Mouse (Mus musculus): ENCODE measurements at regions not wholly inside any gene's neighbourhood (a gene's known extent, or its start where the extent isn't known, plus 50 kb on each side); places are given as distances from the start of the nearest gene placed in this dataset.
A peak's percentile ranks its signal among the peaks of the same experiment; 100 is the strongest.

DNA sequence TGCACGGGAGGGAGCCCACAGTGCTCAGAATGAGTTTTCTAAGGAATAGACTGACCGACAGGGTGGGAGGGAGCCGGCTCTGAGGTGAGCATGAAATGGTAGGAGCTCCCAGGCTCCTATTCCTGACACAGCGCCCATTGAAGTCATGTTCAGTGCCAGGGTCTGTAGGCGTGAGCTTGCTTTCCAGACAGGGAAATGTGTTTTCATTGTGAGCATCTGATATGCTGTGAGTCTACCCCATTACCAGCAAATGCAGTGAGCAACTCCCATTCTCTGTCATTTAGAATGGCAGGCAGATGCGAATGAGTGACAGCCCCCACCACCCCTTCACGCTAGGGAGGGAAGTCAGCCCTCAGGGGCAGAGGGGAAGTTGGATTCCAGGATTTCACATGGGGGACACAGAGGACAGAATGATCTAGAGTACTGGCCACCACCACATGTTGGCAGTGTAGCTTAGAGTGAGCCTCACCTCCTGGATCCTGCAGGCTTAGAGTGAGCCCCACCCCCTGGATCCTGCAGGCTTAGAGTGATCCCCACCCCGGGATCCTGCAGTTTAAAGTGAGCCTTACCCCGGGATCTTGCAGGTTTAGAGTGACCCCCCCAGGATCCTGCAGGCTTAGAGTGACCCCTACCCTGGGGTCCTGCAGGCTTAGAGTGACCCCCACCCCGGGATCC is 283.2 kb upstream of the Eef2kmt start:
- DNase-seq (ENCODE audit: low read depth, low spot score), result no peak

DNA sequence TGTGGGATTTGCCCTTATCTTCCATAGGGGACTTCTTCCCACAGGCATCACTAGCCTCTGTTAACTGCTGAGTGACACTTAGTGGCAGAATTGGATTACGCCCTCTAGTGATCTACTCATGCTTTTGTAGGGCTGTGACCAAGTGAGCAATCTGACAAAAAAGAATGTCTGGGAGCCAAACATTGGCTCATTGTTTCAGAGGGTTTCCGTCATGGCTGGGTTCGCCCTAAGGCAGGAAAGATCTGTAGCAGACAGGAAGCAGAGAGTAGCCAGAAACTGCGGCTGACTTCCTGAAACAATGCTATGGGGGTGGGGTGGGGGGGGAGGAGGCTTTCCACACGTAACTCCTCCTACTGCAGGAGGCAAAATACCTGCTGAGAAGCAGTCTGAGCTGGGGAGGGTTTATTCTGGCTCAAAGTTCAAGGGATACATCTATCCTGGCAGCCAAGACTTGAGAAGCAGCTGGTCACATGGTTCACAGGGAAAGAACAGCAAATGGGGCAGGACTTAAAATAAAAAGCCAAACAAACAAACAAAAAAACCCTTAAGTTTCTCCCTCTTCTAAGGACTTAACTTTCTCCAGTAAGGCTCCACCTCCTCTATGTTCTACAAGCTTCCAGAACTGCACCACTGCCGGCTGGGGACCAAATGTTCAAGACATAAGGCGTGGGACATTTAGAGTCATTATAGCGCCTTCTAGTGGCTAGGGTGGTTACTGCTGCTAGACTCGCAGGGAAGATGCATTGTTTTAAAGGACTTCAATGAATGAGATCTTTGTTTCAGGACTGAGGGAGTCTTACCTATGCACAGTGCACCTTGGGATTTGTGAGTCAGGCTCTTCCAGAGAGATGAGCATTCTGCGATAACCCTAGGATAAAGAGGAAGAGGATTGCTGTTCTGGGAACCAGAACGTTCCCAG is 281.8 kb upstream of the Eef2kmt start:
- no peak for DNase-seq (ENCODE audit: low read depth, low spot score)

DNA sequence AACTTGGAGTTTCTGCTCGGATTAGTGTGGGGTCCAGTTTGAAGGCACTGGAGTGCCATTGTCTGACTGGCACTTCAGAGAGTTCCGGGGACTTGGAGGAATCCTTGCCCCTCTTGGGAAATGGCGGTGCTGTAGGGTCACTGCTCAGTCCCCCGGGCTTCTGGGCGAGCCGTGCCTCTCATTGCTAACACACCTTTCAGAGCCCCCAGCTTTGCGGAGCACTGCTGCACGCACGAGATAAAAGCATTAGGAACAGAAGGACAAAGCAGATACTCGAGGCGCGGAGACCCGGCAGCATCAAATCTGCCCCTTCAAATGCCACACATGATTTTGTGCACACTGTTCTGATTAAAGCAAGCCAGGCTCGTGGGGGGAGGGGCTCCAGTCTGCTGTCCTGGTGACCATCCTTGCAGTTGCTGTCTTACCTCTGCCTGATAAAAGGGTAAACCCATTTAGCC is 280.8 kb upstream of the Eef2kmt start:
- DNase-seq (ENCODE audit: low read depth, low spot score), result no peak

DNA sequence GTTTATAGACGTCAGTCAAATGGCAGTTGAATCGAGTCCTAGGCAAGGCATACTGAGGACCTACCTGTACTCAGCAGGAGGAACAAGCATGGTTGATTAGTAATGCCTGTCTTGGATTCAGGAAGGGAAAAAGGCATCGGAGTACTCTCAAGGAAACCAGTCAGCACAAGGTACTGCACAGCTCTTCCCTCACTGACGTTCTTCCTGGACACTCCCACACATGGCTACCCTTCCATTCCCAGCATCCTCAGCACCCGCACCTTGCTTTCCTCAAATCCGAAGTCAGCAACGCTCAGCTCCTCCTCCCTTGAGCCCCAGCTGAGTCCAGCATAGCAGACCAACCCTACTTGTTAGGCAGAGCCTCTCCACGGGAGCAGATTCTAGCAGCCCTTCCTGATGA is 279.6 kb upstream of the Eef2kmt start:
- no peak for DNase-seq (ENCODE audit: low read depth, low spot score)

DNA sequence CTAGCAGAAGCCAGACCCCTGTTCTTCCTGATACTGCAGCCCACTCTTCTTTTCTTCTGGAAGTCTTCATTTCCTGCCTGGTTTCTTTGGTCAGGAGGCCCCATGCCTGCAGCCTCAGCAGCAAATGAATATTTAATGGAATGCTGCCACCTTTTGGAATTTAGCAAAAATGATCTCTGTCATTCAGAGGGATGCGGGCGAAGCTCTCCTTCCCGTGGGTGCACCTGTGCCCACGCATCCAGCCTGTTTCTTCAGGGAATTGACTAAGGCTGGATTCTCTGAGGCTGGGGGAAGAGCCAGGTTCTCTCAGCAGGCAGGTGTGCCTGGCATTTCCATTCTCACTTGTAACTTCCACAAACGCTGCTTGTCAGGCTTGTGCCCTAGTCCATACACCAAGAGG is 279.1 kb upstream of the Eef2kmt start:
- DNase-seq (ENCODE audit: low read depth, low spot score), result no peak

DNA sequence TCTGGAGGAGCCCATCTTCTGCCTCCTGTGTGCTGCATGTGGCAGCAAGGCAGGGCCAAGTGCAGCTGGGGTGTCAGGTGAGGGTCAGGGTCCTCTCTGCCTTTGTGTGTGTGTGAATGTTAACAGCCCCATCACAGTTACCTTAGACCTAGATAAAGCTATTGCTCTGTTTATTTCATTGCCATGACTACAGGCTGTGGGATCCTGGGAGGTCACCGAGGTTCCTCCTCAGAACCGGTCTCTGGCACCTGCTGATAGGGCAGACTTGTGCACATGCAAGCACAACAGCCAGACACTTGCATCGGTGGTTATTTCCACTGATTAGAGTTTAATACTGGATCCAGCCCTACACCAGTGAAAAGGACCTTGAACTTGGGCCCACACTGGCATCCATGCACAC is 278.6 kb upstream of the Eef2kmt start:
- DNase-seq (ENCODE audit: low read depth, low spot score), result no peak

DNA sequence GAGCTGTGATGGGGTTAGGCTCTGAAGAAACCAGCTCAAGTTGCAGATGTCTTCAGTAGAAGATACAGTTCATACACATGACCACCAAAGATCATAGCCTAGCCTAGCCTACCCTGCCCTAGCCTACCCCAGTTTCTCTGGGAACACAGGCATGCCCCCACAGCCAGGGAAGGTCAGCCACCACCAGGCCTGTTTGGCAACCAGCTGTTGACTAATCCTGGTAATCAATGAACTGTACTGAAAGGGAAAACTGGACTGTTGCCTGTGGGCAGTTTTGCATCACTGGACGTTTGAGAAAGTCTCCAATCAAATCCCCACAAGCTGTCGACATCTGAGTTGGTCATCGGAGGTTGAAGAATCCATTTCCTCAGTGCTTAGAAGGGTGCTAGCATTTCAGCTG is 276.5 kb upstream of the Eef2kmt start:
- DNase-seq (ENCODE audit: low read depth, low spot score), result no peak

DNA sequence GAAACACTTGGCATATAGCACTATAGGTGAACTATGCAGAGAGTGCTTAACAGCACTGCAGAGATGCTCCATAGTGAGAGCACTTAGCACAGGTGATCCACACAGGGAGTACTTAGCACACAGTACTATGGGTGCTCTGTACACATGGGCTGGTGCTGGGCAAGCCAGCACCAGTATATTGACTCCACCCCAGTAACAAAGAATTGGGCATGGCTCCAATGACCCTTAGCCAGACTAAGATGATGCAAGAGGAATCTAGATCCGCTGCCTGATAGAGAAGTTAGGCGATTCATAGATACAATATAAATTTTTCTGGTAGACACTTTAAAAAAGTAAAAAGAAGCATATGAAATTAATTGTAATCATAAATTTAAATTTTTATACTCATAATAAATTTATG is 274.0 kb upstream of the Eef2kmt start:
- DNase-seq (ENCODE audit: low read depth, low spot score), result no peak

DNA sequence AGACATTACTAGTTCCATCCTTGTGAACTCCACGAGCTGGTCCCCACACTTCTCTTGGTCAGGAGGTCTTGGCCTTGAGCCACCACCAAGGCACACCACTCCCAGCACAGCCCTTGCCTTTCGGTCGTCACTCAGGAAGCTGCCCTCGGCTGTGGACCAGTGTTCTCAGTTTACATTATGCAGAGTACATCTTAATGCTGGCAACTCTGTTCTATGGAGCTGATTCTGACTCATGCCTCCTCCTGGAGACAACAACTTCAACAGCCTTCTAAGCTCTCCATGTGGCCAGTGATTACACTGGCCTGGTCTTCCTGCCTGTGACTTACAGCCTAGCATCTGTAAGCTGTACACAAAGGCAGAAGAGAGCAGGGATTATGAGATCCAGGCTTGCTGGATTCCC is 272.2 kb upstream of the Eef2kmt start:
- DNase-seq (ENCODE audit: low read depth, low spot score), result no peak

DNA sequence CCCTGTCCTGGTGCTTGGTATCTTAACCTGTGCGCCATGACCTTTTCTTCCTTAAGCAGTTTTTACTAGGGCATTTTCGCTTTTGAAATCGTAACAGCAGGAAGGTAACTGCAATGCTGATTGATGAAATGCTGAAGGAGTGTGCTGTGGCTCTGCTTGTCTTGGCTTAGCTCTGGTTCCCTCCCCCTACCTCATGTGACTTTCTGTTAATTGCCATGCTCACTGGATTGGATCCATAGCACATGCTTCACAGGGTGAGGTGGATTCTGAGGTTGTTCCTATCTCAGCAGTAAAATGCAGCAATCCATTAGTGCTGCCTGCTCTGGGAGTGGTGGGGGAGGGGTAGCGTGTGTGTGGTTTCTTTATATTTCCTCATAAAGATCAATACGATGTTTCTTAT is 268.6 kb upstream of the Eef2kmt start:
- no peak for DNase-seq (ENCODE audit: low read depth, low spot score)

DNA sequence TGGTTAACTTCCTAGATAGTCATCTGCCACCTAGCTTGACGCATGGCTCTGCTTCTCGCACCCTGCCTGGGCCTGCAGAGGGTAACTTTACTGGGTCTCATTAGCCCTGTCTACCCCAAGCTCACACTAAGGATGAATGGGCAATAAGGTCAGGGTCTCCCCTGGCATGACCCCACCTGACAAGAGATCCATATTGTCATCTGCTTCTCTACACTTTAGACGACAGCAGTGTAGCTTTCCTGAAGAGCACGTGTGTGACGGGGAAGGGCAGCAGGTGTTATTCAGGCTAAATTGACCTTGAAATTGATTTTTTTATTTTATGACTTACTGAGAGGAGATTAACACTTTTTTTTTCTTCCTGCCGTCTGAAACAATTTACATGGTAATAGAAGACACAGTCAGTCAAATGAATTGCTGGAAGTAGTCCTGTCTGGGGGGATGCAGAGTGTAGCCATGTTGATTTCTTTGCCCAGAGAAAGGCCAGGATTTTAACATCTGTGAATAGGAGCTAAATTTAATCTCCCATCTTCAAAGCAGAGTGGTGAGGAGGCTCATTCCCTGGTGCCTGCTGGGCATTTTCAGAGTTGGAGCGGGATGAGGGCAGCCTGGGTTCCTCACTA is 267.7 kb upstream of the Eef2kmt start:
- DNase-seq (ENCODE audit: low read depth, low spot score), result no peak

DNA sequence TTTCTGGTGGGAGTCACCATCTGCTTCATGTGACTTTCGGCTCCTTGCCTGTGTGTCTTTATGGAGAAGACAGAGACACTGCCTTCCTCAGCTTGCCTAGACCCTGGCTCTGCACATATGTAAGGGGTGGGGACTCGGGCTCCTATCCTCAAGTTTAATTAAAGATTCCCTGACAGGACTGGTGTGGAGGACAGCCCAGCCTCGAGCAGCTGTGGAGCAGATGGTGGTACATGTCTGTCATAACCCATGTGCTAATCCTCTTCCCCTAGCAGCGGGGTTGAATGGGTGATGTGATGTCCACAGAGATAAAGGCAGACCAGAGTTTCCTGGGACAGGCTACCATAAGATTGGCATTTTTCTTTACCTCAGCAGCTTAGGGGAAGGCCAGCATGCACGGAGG is 262.0 kb upstream of the Eef2kmt start:
- no peak for DNase-seq (ENCODE audit: low read depth, low spot score)

DNA sequence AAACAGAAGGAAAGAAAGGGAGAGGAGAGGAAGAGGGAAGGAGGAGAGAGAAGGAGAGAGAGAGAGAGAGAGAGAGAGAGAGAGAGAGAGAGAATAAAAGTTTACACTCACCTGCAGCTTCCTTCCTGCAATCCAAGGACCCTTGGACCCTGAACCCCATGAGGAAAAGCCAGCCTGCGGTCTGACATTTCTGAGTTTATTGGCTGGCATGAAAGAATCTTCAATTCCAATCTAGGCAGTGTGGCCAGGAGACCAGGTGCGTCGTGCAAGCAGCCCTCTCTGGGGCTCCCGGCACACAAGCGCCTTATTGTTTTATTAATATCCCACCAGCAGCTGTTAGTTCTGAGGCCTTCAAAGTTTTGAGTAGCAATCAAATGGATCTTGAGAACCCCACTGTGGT is 260.1 kb upstream of the Eef2kmt start:
- DNase-seq (ENCODE audit: low read depth, low spot score), result no peak

DNA sequence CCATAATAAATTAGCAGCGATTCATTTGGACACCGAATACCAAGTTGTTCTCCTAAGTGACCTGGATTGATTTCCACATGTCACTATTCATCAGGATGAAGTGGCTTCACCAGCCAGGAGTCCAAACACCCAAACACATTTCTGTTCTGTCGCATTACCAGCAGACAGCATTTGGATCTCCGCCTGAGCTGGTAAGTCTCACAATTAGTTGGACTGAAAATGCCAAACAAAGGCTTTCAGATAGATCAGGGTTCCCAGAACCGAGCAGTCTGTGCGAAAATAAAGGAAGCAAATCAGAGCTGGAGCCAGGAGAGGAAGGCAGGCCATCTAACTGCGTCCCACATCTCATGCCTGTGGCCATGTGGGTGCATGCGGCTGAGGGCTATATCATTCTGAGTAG is 251.5 kb upstream of the Eef2kmt start:
- DNase-seq (ENCODE audit: low read depth, low spot score), result peak; percentile 20

DNA sequence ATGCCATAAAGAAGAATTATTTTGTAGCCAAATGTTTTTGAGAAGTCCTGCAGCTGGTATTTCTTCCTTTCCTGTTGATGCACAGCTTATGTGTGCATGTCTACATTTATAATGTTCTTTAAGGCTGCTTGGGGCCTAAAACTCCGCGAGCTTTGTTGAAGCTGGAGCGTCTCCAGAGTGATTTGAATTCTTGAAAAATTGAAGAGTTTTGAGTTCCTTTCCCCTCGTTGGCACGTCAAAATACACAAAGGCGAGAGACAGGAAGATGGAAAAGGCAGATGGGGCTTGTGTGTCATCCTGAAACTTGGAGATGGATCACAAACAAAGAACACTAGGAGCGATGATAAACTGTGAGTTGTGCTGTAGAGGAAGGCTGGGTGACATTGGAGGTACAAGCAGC is 246.2 kb upstream of the Eef2kmt start:
- DNase-seq (ENCODE audit: low read depth, low spot score), result no peak

DNA sequence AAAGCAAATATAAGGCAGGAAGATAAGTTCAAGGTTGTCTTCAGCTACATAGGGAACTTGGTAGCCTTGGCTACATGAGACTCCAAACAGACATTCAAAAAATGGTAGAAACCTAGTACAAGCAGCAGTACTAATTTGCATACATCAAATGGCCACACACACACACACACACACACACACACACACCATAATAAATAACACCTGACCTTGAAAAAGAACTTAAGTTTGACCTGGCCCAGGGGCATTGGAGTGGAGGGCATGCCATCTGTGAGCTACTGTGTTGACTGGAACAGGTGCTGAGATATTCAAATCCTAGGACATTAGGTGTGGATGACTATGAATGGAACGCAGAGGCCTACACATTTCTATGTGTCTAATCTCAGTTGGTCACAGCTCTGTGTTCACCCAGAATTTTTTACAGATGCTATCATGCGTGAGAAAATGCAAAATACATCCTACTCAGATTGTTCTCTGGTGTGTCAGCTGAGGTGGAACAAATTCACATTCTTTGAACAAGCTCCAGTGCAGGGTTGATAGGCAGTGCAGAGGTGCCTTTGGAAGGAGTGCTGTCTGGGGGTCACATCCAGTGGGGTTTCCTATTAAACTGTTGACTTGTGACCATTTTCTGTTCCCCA is 240.4 kb upstream of the Eef2kmt start:
- no peak for DNase-seq (ENCODE audit: low read depth, low spot score)

DNA sequence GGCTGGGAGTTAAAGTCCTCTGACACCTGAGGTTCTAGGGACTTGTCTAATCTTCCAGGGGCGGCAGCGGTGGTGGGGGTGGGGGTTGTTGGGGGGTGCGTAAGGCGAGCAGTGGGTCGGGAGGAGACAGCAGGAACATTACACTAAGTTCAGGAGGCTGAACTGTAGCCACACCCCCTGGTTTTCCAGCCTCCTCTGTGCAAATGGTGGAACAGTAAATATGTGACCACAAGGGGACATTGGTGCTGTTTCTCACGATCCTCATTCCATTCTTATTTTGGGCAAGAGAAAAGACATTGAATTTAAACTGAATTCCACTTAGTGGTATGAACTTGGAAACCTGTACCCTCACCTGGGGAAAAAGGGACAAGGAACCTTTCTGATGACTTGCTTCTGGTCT is 237.6 kb upstream of the Eef2kmt start:
- DNase-seq (ENCODE audit: low read depth, low spot score), result no peak

DNA sequence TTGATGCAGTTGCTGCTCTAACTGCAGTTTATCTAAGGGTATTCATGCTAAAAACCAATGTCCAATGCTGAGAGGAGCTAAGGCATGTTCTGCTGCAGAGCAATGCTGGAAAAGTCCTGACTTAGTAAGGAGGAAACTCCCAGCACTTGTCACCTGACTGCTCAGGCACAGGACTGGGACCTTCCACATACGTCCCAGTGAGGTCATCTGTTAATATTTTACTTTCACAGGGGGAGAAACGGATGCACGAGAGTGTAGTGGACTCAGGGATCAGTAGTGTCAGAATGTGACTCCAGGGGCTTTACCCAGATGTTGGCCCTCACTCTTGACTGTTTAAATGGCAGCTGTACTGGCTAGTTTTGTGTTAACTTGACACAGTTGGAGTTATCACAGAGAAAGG is 231.5 kb upstream of the Eef2kmt start:
- no peak for DNase-seq (ENCODE audit: low read depth, low spot score)

DNA sequence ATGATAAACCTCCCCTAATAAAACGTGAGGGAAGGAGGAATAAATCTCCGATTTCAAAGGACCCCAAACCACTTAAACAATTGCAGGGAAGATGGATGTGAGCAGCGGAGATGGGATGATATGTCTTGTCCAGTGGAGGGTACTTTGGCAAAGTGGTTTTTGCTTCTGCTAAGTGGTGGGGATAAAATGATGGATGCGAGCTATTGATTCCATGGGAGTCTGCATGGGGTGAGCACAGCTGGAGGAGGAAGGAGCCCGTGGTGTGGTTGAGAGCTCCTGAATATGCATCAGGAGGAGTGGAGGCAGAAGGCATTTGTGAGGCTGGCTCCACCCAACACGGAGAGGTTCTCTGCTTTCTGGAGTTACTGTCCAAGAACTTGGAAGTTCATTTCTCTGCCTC is 227.6 kb upstream of the Eef2kmt start:
- DNase-seq (ENCODE audit: low read depth, low spot score), result no peak

DNA sequence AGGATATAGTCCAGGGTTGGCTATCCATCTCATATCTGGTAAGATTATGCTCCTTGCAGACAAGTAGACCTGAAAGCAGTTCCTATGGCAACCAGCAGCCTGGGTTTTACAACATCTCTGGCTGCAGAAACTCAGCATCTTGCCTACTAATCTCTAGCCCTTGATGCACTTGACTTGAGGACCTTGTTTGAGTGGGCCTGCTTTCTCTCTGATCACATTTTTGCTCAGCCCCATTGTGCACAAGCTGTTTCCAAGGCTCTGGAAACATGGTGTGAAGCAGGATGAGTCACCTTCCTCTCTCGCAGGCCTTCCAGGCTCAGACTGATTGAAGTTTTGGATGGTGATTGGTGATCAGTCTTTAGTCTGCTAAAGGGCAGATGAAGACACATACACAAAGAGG is 224.4 kb upstream of the Eef2kmt start:
- no peak for DNase-seq (ENCODE audit: low read depth, low spot score)

DNA sequence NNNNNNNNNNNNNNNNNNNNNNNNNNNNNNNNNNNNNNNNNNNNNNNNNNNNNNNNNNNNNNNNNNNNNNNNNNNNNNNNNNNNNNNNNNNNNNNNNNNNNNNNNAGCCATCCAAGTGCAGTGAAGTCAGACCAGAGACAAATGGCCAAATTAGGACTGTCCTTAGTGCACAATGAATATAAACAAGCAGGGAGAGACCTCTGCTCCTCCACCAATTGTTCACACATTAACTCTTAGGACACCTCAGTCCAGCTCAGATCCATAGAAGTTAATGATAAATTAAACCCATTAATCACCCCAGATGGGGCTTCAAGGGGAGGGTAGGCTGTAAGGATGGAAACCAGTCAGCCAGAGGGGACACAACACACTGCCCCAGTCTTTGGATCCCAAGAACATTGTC is 223.2 kb upstream of the Eef2kmt start:
- no peak for DNase-seq (ENCODE audit: low read depth, low spot score)

DNA sequence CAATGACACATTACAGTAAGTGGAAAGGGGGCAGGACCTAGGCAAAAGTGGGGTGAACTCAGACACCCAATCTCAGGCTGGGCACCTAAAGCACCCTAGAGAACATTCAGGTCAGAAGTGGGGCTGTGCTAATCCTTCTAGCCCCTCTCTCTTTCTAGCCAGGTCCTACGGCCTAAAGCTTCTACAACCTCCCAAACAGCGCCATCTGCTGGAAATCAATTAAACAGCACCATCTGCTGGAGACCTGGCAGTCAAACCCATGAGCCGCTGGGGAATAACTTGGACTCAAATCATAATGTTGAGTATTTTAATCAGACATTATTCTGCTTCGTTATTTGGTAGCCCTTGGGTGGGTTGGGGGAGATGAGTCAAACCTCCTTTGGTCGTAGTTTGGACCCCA is 215.5 kb upstream of the Eef2kmt start:
- DNase-seq (ENCODE audit: low read depth, low spot score), result peak; percentile 20
